Mouse (Mus musculus) cerebellum, adult 18-20 months (tissue): ENCODE data around the gene Ywhaq.

Source experiments
- DNase-seq, 2 experiments: peaks; one replicate each; pipeline ENCODE4 v3.0.0; 2021

The Ywhaq gene

GRCm38 (mm10) chr12:21417100-21418070 is at the start of gene Ywhaq:
Gene Ywhaq, minus strand, starts transcription at chr12:21417637.
- DNase-seq, result peak; percentile 96 to 99

- DNase-seq, result no peak
Measured at GRCm38 (mm10) chr12:21463448-21463891, 46.0 kb upstream of the Ywhaq start.

GRCm38 (mm10) chr12:21462658-21463057 is 45.2 kb upstream of the Ywhaq start:
- no peak for DNase-seq

- DNase-seq, result no peak
Measured at GRCm38 (mm10) chr12:21459681-21460080, 42.2 kb upstream of the Ywhaq start.

- no peak for DNase-seq
Measured at GRCm38 (mm10) chr12:21456021-21456420, 38.6 kb upstream of the Ywhaq start.

- DNase-seq, result no peak
Measured at GRCm38 (mm10) chr12:21451752-21452151, 34.3 kb upstream of the Ywhaq start.

GRCm38 (mm10) chr12:21451351-21451750 is 33.9 kb upstream of the Ywhaq start:
- DNase-seq, result no peak

GRCm38 (mm10) chr12:21443783-21444182 is 26.3 kb upstream of the Ywhaq start:
- peak; percentile 11 to 20 for DNase-seq

GRCm38 (mm10) chr12:21441870-21442269 is 24.4 kb upstream of the Ywhaq start:
- DNase-seq, result no peak

- DNase-seq, result no peak
Measured at GRCm38 (mm10) chr12:21439428-21439827, 22.0 kb upstream of the Ywhaq start.

- DNase-seq, result no peak
Measured at GRCm38 (mm10) chr12:21438750-21439394, 21.4 kb upstream of the Ywhaq start.

GRCm38 (mm10) chr12:21438294-21438693 is 20.9 kb upstream of the Ywhaq start:
- DNase-seq, result no peak

- no peak for DNase-seq
Measured at GRCm38 (mm10) chr12:21431950-21432349, 14.5 kb upstream of the Ywhaq start.

GRCm38 (mm10) chr12:21431039-21431438 is 13.6 kb upstream of the Ywhaq start:
- DNase-seq, result no peak

GRCm38 (mm10) chr12:21430140-21430539 is 12.7 kb upstream of the Ywhaq start:
- DNase-seq, result no peak

- no peak for DNase-seq
Measured at GRCm38 (mm10) chr12:21429021-21429420, 11.6 kb upstream of the Ywhaq start.

GRCm38 (mm10) chr12:21426065-21426940 is 8.9 kb upstream of the Ywhaq start:
- DNase-seq, result no peak

GRCm38 (mm10) chr12:21424683-21425082 is 7.2 kb upstream of the Ywhaq start:
- DNase-seq, result peak in 1 of 2 experiments; percentile 13

GRCm38 (mm10) chr12:21418621-21419131 is 1.2 kb upstream of the Ywhaq start:
- peak; percentile 44 to 51 for DNase-seq

- peak; percentile 28 to 45 for DNase-seq
Measured at GRCm38 (mm10) chr12:21418083-21418482, 646 bp upstream of the Ywhaq start.

GRCm38 (mm10) chr12:21416506-21416905 is 931 bp downstream of the Ywhaq start:
- DNase-seq, result peak; percentile 36 to 50

- DNase-seq, result no peak
Measured at GRCm38 (mm10) chr12:21410620-21411019, 6.8 kb downstream of the Ywhaq start.

GRCm38 (mm10) chr12:21409651-21410050 is 7.8 kb downstream of the Ywhaq start:
- no peak for DNase-seq
